ENCODE assay signal across 7 mouse cellular contexts in genomic region chr16:32813362-32813761, GRCm38 (mm10). TPM values are rescaled to one million over a fixed set of nuclear protein-coding genes. Genes with fewer than 3 reads are reported as not detected.
DNase-seq lines count a peak whose midpoint lies in the region; ATAC-seq and TF ChIP-seq lines count a peak whose summit lies in the region.

No protein-coding gene starts in this region.

- no peak overlapping the region for H3K4me3 ChIP-seq in kidney, adult 2 months (ENCODE audit: insufficient read depth, low read depth, low read length)
- H3K4me3 ChIP-seq in liver, postnatal 0 days (ENCODE audit: low read depth, low read length), result no peak overlapping the region

- H3K9me3 ChIP-seq in liver, postnatal 0 days (ENCODE audit: low read length), result no peaks in the 10 kb centered on the region

- DNase-seq in kidney, postnatal 10 days, result peak; percentile 44
- no peak for DNase-seq in kidney, adult 2 months
- DNase-seq in ES-CJ7 (ENCODE audit: low read depth, low spot score), result peak; percentile 73
- DNase-seq in adipocyte (ENCODE audit: low spot score), result peak; percentile 46
- no peak for DNase-seq in liver, postnatal 0 days
- DNase-seq in cerebellum, adult 9-10 months, result no peak
- no peak for DNase-seq in embryo, embryonic 9.5 days (ENCODE audit: extremely low spot score)

- no peak for ATAC-seq in liver, postnatal 0 days

- no peaks in the 10 kb centered on the region for H3K36me3 ChIP-seq in kidney, adult 2 months (ENCODE audit: control insufficient read depth, insufficient read depth, low read length)
- H3K36me3 ChIP-seq in liver, postnatal 0 days (replicated peaks; ENCODE audit: insufficient read depth, low read length), result no peaks in the 10 kb centered on the region

- H3K27ac ChIP-seq in kidney, adult 2 months (ENCODE audit: insufficient read depth, low read depth, low read length), result no peak overlapping the region
- H3K27ac ChIP-seq in liver, postnatal 0 days (ENCODE audit: low read depth), result no peak overlapping the region

- no peak for TF ChIP-seq CTCF in kidney, adult 2 months (conservative IDR thresholded peaks at IDR 0.05; ENCODE audit: insufficient read depth, insufficient read length, low read depth, low read length)
- TF ChIP-seq CTCF in liver, postnatal 0 days (IDR thresholded peaks at IDR 0.05; ENCODE audit: low read depth), result no peak

- TF ChIP-seq POLR2A in kidney, adult 2 months (IDR thresholded peaks at IDR 0.05; ENCODE audit: low read depth, low read length), result no peak

- H3K27me3 ChIP-seq in kidney, adult 2 months (replicated peaks; ENCODE audit: control insufficient read depth, insufficient read depth, low read length), result no peaks in the 10 kb centered on the region
- no peaks in the 10 kb centered on the region for H3K27me3 ChIP-seq in liver, postnatal 0 days (ENCODE audit: insufficient read depth, low read length)

- H3K4me1 ChIP-seq in kidney, adult 2 months (ENCODE audit: control insufficient read depth, insufficient read depth, low read length), result peaks cover 14% of the 10 kb centered on the region; the same call in 1 of the 2 replicates
- peaks cover 10% of the 10 kb centered on the region; the same call in 1 of the 2 replicates for H3K4me1 ChIP-seq in liver, postnatal 0 days (ENCODE audit: insufficient read depth)

- no peak overlapping the region for H3K9ac ChIP-seq in liver, postnatal 0 days (replicated peaks)

- no peak for TF ChIP-seq EP300 in liver, postnatal 0 days (IDR thresholded peaks at IDR 0.05; ENCODE audit: low read depth)

- 53% methylated on average over 9 of the region's 9 CpGs for WGBS in kidney, adult 2 months
- WGBS in liver, postnatal 0 days (ENCODE audit: insufficient replicate concordance), result 46% methylated on average over 9 of the region's 9 CpGs

- peak overlapping the region; percentile 59 for H3K4me2 ChIP-seq in liver, postnatal 0 days (ENCODE audit: low read depth, low read length)

RNA-seq across cellular contexts. Expression of gene Smbd1, which starts 3.1 kb away (rescaled TPM):
- not detected in 2 replicates for polyA plus RNA-seq in kidney, adult 2 months (2012; rRNA removed)
- 0.33 TPM in 1 of 2 replicates, not detected in the other for polyA plus RNA-seq in liver, postnatal 0 days (2015; fragmentation: Nextera tagmentation; extraction: Ambion mirVana)

RNA-seq across cellular contexts. Expression of gene Muc20, which starts 16.1 kb away (rescaled TPM):
- polyA plus RNA-seq in kidney, adult 2 months (2012; rRNA removed), result 39.2 and 41.8 TPM in 2 replicates
- polyA plus RNA-seq in liver, postnatal 0 days (2015; fragmentation: Nextera tagmentation; extraction: Ambion mirVana), result 0.08 TPM in 1 of 2 replicates, not detected in the other

Comparison
In these comparisons a context has a peak if more than half of its experiments do, and no peak if none do; other contexts are left out.
1. DNase-seq: peak in kidney, postnatal 10 days (single experiment), ES-CJ7 (single experiment) and adipocyte (single experiment); none in kidney, adult 2 months (single experiment), liver, postnatal 0 days (single experiment), cerebellum, adult 9-10 months (single experiment) and embryo, embryonic 9.5 days (single experiment).
2. RNA of gene Muc20, which starts 16.1 kb away (polyA plus RNA-seq): 39.2 to 41.8 TPM in kidney, adult 2 months; 0.08 TPM in liver, postnatal 0 days; every median in the first group is over 10 times any median in the second.